Mouse (Mus musculus) midbrain, embryonic 16.5 days (tissue): ENCODE measurements at regions not wholly inside any gene's neighbourhood (a gene's known extent, or its start where the extent isn't known, plus 50 kb on each side); places are given as distances from the start of the nearest gene placed in this dataset.

Experiments
- ATAC-seq: fragments of 200-750 bp; cut with Nextera tagmentation; 2 replicates; pipeline ENCODE4 v1.8.0; 2017; ENCODE audit warnings: moderate TSS enrichment
- H3K27ac ChIP-seq: fragments of 300-500 bp; sonication (generic); 2 replicates; pipeline ENCODE4 v1.5.1; 2014; ENCODE audit warnings: mild to moderate bottlenecking, low read length, mixed read lengths
- H3K27me3 ChIP-seq: fragments of 300-500 bp; sonication (generic); 2 replicates; pipeline ENCODE4 v1.6.1; 2014; ENCODE audit warnings: low read depth, low read length, mixed read lengths; ENCODE audit not compliant: control insufficient read depth, insufficient read depth
- H3K36me3 ChIP-seq: fragments of 300-500 bp; sonication (generic); 2 replicates; pipeline ENCODE4 v1.6.1; 2014; ENCODE audit warnings: mild to moderate bottlenecking, low read length, moderate library complexity, mixed read lengths; ENCODE audit not compliant: control insufficient read depth, insufficient read depth
- H3K4me1 ChIP-seq: fragments of 300-500 bp; sonication (generic); 2 replicates; pipeline ENCODE4 v1.6.1; 2014; ENCODE audit warnings: mild to moderate bottlenecking, low read length, mixed read lengths; ENCODE audit not compliant: control insufficient read depth, insufficient read depth
- H3K4me2 ChIP-seq: fragments of 300-500 bp; sonication (generic); 2 replicates; pipeline ENCODE4 v1.6.1; 2014; ENCODE audit warnings: mild to moderate bottlenecking, low read length, mixed read lengths
- H3K4me3 ChIP-seq: fragments of 300-500 bp; sonication (generic); 2 replicates; pipeline ENCODE4 v1.5.1; 2014; ENCODE audit warnings: low read depth, mild to moderate bottlenecking, low read length, moderate library complexity, mixed read lengths
- H3K9ac ChIP-seq: fragments of 300-500 bp; sonication (generic); 2 replicates; pipeline ENCODE4 v1.6.1; 2014; ENCODE audit warnings: low read depth, low read length, mixed read lengths
- H3K9me3 ChIP-seq: fragments of 300-500 bp; sonication (generic); replicated peaks from 2 replicates; pipeline ENCODE4 v1.6.1; 2014; ENCODE audit warnings: mild to moderate bottlenecking, low read length, mixed read lengths; ENCODE audit not compliant: control insufficient read depth, poor library complexity, severe bottlenecking
- WGBS: fragments of 180-500 bp; shearing (Covaris S2); extraction: QIAGEN DNeasy Blood & Tissue Kit; methylation state at CpG from one replicate; pipeline ENCODE4 v1.1.7; 2014; 5-methylcytosine and 5-hydroxymethylcytosine counted together

DNA sequence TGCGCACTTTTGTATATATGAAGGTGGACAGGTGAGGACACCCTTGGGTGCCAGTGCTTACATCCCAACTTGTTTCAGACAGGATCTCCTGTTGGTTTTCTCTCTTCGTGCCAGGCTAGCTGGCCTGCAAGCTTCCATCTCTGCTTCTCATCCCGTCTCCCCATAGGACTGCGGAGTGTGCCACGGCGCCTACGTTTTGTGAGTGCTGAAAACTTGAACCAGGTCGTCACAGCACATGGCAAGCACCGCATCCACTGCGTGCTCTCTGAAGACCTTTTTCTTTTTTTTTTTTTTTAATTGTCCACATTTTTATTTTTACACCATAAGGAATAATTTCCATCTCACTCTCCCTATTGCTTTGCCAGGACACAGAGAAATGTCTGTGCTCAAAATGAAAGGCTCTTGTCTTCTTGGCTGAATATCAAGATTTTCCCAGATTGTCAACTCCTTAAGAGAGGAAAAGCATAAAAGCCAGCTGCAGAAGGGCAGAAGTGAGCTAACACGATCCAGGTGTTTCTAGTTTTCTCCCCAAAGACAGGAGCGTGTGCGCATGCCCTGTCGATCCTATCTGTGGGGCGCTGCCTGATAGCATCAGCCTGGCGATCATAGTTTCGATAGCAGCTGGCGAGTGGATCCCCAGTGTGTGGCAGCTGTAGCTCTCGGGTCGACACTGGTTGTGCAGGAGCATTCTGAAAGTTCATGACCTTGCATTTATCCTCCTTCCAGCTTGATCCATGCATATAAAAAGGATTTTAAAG, 326.4 kb upstream of the Ddhd1 start:
- Histone ChIP-seq H3K9ac (no peak overlapping the region), H3K27me3 (no peaks in the 10 kb centered on the region), H3K9me3 (no peaks in the 10 kb centered on the region), H3K4me2 (no peak overlapping the region), H3K27ac (no peak overlapping the region), H3K36me3 (no peaks in the 10 kb centered on the region), H3K4me1 (no peaks in the 10 kb centered on the region), H3K4me3 (no peak overlapping the region)
- WGBS = 83% methylated on average over 20 of the region's 20 CpGs
- no peak for ATAC-seq

DNA sequence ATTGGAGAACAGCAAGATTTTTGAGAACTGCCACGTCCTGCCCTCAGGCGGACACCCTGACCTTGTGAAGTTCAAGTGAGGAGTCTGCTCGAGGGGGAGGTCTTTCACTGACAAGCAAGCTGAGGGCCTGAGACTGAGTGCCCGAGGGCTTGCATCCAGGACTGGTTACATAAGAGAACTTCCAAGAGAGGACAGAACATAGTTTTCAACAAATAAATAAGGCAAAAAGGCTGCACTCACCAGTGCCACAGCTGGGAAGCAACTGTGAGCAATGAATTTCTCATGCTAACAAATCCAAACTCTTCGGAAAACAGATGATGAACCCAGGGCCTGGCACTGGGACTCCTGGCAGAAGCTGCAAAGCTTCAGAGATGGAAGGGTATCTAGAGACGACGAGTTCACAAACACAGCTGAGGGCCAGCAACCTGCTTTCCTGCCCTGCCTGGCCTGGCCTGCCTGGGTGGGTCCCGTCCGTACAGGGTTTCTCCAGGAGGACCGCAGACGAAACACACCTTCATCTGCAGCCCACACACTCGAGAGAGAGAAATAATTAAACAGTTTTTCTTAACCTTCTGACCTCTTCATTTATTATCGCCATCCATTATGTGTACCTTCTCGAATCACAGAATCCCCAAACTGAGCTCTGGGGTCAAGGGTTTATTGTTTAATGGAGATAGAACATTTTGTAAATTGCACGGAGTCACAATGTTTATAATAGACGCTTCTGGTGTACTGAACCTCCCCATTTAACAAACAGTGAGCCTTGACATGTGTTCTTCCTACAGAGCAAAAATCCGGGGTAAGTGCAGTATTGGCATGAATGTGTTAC, 334.3 kb upstream of the Ddhd1 start:
- Histone ChIP-seq H3K4me3 (no peak overlapping the region), H3K27me3 (no peaks in the 10 kb centered on the region; the same call in 1 of the 2 replicates), H3K36me3 (no peaks in the 10 kb centered on the region), H3K9me3 (no peaks in the 10 kb centered on the region), H3K9ac (no peak overlapping the region), H3K4me1 (no peaks in the 10 kb centered on the region), H3K27ac (no peak overlapping the region), H3K4me2 (no peak overlapping the region)
- 81% methylated on average over 17 of the region's 17 CpGs for WGBS
- ATAC-seq = no peak

DNA sequence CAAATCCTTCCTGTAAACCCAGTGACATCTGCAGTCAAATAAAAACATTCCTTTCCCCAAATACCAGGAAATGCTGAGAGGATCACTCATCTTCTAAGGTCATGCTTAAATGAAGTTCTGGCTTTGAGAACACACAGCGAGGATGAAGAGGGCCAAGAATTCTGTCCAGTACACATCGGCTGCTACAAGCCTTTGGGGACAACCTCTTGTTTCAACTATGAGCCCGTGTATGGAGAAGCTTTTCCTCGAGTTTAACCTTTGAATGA, 334.9 kb upstream of the Ddhd1 start:
- 77% methylated on average over 4 of the region's 4 CpGs for WGBS
- Histone ChIP-seq H3K4me1 (no peaks in the 10 kb centered on the region), H3K36me3 (no peaks in the 10 kb centered on the region), H3K27me3 (no peaks in the 10 kb centered on the region; the same call in 1 of the 2 replicates), H3K4me2 (no peak overlapping the region), H3K9ac (no peak overlapping the region), H3K4me3 (no peak overlapping the region), H3K9me3 (no peaks in the 10 kb centered on the region), H3K27ac (no peak overlapping the region)
- ATAC-seq = no peak

DNA sequence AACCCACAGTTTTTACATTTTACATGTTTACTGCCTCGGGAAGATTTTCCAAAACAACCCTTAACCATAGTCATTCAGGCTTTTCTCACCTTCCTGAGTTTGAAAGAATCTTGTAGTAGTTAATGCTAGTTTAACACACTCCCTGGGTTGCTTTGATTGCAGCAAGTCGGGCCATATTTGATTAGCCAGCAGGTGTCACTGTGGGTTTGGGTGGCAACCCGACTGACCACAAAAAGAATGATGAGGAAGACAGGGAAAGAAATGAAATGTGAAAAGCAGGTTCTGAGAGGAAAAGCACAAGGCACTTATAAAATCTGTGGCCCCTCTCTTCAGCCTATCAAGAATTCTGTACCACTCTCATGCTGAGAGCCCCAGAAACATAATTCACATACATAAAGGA, 335.7 kb upstream of the Ddhd1 start:
- no peaks in the 10 kb centered on the region for H3K4me1 ChIP-seq
- no peak overlapping the region for H3K4me3 ChIP-seq
- no peaks in the 10 kb centered on the region for H3K36me3 ChIP-seq
- no peak overlapping the region for H3K4me2 ChIP-seq
- no peak overlapping the region for H3K9ac ChIP-seq
- ATAC-seq = no peak; the same call in 1 of the 2 replicates
- 4% methylated on average over 3 of the region's 3 CpGs for WGBS
- H3K9me3 ChIP-seq = no peaks in the 10 kb centered on the region
- no peaks in the 10 kb centered on the region; the same call in 1 of the 2 replicates for H3K27me3 ChIP-seq
- no peak overlapping the region for H3K27ac ChIP-seq

DNA sequence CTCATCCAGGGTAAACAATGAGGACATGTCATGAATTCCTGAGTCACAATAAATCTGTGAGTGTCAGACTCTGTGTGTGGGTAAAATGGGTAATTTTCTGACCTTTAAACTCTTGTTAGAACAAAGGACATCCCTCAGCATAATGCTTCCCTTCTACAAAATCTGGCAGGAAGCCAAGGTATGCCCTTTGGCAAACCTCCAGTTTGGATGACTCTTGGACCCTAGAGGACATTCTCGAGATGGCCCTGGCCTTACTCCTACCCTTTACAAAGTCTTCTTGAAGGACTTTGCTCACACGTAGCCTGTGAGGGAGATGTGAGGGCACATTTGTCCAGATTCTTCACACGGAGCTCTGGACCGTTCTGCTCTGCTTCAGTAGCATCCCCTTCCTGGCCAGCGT, 338.8 kb upstream of the Ddhd1 start:
- H3K4me1 ChIP-seq = no peaks in the 10 kb centered on the region
- no peak overlapping the region for H3K27ac ChIP-seq
- 75% methylated on average over 5 of the region's 5 CpGs for WGBS
- ATAC-seq = no peak
- H3K9me3 ChIP-seq = no peaks in the 10 kb centered on the region
- H3K9ac ChIP-seq = no peak overlapping the region
- H3K36me3 ChIP-seq = no peaks in the 10 kb centered on the region
- H3K4me3 ChIP-seq = no peak overlapping the region
- no peaks in the 10 kb centered on the region; the same call in 1 of the 2 replicates for H3K27me3 ChIP-seq
- no peak overlapping the region for H3K4me2 ChIP-seq

DNA sequence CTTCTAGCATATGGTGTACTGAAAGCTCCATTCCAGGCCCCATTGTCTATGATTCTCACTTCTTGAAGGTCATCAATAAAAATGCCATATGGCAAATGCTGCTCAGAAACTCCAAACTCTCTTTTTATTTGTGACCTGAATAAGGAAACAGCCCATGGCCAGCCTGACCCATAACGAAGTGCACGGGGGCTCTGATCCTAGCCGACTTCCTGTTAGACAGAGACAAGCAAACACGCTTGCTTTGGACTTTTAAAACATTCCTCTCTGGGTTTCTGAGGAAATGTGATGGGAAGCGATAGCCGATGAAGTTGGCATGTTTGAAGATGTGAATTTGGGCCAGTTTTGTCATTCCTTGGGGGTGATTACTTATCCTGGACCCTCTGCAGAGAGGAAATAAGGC, 346.1 kb upstream of the Ddhd1 start:
- no peak overlapping the region for H3K4me3 ChIP-seq
- H3K36me3 ChIP-seq = no peaks in the 10 kb centered on the region
- WGBS = 93% methylated on average over 6 of the region's 6 CpGs
- H3K27ac ChIP-seq = no peak overlapping the region
- H3K4me1 ChIP-seq = no peaks in the 10 kb centered on the region
- no peaks in the 10 kb centered on the region for H3K27me3 ChIP-seq
- H3K4me2 ChIP-seq = no peak overlapping the region
- H3K9me3 ChIP-seq = no peaks in the 10 kb centered on the region
- ATAC-seq = no peak
- no peak overlapping the region for H3K9ac ChIP-seq

DNA sequence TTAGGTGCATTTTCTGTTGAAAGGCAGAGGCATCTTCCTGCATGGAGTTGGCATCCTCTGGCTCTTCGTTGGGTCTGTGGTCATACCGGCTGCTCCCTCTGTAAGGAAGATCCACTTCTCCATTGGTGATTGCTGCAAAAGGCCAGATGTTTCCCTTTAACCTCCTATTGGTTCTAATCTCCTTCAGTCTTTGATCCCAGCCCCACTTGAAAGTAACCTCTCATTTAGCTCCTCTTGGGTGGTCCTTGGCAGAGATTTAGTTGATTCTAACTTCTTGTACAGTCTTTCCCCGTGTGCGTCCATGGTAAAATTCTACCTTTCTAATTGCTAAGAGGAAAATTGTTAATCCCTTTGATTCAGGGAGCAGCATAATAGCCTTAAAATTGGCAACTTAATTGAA, 347.4 kb upstream of the Ddhd1 start:
- Histone ChIP-seq H3K4me2 (no peak overlapping the region), H3K27ac (no peak overlapping the region), H3K9ac (no peak overlapping the region), H3K36me3 (no peaks in the 10 kb centered on the region), H3K27me3 (no peaks in the 10 kb centered on the region), H3K4me1 (no peaks in the 10 kb centered on the region), H3K4me3 (no peak overlapping the region), H3K9me3 (no peaks in the 10 kb centered on the region)
- WGBS = 30% methylated on average over 4 of the region's 4 CpGs
- no peak for ATAC-seq

DNA sequence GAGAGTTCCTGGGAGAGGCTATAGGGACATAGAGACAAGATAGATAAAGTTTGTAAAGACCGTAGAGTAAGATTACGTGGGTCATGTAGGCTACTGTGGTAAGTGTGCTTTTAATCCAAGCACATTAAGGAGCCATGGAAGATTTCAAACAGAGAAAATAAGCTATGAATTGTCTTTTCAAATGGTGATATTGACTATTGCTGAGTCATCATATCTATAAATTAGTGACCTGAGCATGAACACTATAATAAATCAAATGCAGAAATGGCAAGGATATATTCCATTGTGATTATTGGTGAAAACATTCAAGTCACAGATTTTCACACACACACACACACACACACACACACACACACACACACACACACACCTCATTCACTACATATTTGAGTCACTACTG, 355.3 kb upstream of the Ddhd1 start:
- H3K4me3 ChIP-seq = no peak overlapping the region
- ATAC-seq = no peak
- H3K36me3 ChIP-seq = no peaks in the 10 kb centered on the region
- H3K9me3 ChIP-seq = no peaks in the 10 kb centered on the region
- H3K4me1 ChIP-seq = no peaks in the 10 kb centered on the region
- no peak overlapping the region for H3K9ac ChIP-seq
- no peak overlapping the region for H3K27ac ChIP-seq
- over 99% methylated on average over 2 of the region's 2 CpGs for WGBS
- no peaks in the 10 kb centered on the region for H3K27me3 ChIP-seq
- H3K4me2 ChIP-seq = no peak overlapping the region

DNA sequence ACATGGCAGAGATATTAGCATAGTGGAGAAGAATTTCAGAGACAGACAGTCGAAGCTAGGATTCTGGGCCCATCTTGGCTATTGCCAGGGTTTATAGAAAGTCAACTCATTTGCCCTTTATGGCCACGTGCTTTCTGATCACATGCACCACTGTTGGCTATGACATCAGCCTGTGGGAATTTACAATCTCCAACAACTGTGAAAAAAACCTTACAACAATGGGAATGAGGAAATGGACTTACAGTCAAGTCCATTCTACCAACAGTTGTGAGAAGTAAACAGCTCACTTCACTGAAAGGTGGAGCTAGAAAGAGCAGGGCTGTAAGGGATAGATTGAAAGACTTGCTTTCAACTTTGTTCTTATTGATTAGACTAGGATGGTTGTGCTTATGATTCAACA, 356.1 kb upstream of the Ddhd1 start:
- Histone ChIP-seq H3K4me2 (no peak overlapping the region), H3K36me3 (no peaks in the 10 kb centered on the region), H3K27me3 (no peaks in the 10 kb centered on the region), H3K27ac (no peak overlapping the region), H3K4me3 (no peak overlapping the region), H3K9ac (no peak overlapping the region), H3K4me1 (no peaks in the 10 kb centered on the region), H3K9me3 (no peaks in the 10 kb centered on the region)
- no peak for ATAC-seq
- WGBS = 84% methylated on average over 2 of the region's 2 CpGs
